Mouse (Mus musculus) spleen, postnatal 4 days (tissue): Measurements from ENCODE around the gene D10Wsu102e.
"Not testable (repeated sequence)": the region's sequence is repeated elsewhere in the genome, so short reads cannot be mapped to it uniquely, and the experiment has no call there.

Source experiments
- DNase-seq, 2 experiments: peaks; one replicate each; pipeline ENCODE4 v3.0.0; 2022; ENCODE audit warnings: low spot score in 2 of 2

Gene D10Wsu102e

GRCm38 (mm10) chr10:83385330-83385910 lies 25.4 kb downstream of the D10Wsu102e start:
- no peak for DNase-seq

GRCm38 (mm10) chr10:83397336-83397735 lies 37.3 kb downstream of the D10Wsu102e start:
- peak in 1 of 2 experiments; percentile 36 for DNase-seq

GRCm38 (mm10) chr10:83400896-83401295 lies 40.9 kb downstream of the D10Wsu102e start:
- peak in 1 of 2 experiments; percentile 17 for DNase-seq

- DNase-seq: peak in 1 of 2 experiments; percentile 51
These were observed 45.0 kb downstream of the D10Wsu102e start for GRCm38 (mm10) chr10:83405031-83405430.

- DNase-seq: peak in 1 of 2 experiments; percentile 55
These were observed 45.7 kb downstream of the D10Wsu102e start for GRCm38 (mm10) chr10:83405711-83406110.

- peak in 1 of 2 experiments; percentile 50 for DNase-seq
These were observed 47.1 kb downstream of the D10Wsu102e start for GRCm38 (mm10) chr10:83407141-83407540.

- DNase-seq: peak in 1 of 2 experiments; percentile 12
These were observed 58.4 kb downstream of the D10Wsu102e start for GRCm38 (mm10) chr10:83418466-83418865.

GRCm38 (mm10) chr10:83448582-83448981 lies 88.6 kb downstream of the D10Wsu102e start:
- DNase-seq: no peak

- DNase-seq: no peak
These were observed 97.5 kb downstream of the D10Wsu102e start for GRCm38 (mm10) chr10:83457531-83457930.

GRCm38 (mm10) chr10:83475226-83475625 lies 115.2 kb downstream of the D10Wsu102e start:
- no peak for DNase-seq

- DNase-seq: no peak
These were observed 117.3 kb downstream of the D10Wsu102e start for GRCm38 (mm10) chr10:83477286-83477685.

- DNase-seq: peak in 1 of 2 experiments; percentile 51
These were observed 130.5 kb downstream of the D10Wsu102e start for GRCm38 (mm10) chr10:83490506-83490905.

- DNase-seq: no peak
These were observed 137.3 kb downstream of the D10Wsu102e start for GRCm38 (mm10) chr10:83497321-83497720.

GRCm38 (mm10) chr10:83508962-83509660 lies 149.1 kb downstream of the D10Wsu102e start:
- DNase-seq: peak; percentile 19 to 61

- no peak for DNase-seq
These were observed 151.3 kb downstream of the D10Wsu102e start for GRCm38 (mm10) chr10:83511304-83511703.

- DNase-seq: no peak
These were observed 153.7 kb downstream of the D10Wsu102e start for GRCm38 (mm10) chr10:83513736-83514135.

GRCm38 (mm10) chr10:83520990-83521389 lies 161.0 kb downstream of the D10Wsu102e start:
- peak in 1 of 2 experiments; percentile 51 for DNase-seq

GRCm38 (mm10) chr10:83524238-83524637 lies 164.2 kb downstream of the D10Wsu102e start:
- DNase-seq: not testable (repeated sequence)

GRCm38 (mm10) chr10:83530384-83530967 lies 170.5 kb downstream of the D10Wsu102e start:
- no peak for DNase-seq

- no peak for DNase-seq
These were observed 173.4 kb downstream of the D10Wsu102e start for GRCm38 (mm10) chr10:83533258-83533909.

- peak; percentile 37 to 75 for DNase-seq
These were observed 173.9 kb downstream of the D10Wsu102e start, which contains the start of gene Aldh1l2 for GRCm38 (mm10) chr10:83533910-83534283. TSS of gene Aldh1l2 (minus strand) at chr10:83534140.

- no peak for DNase-seq
These were observed 176.4 kb downstream of the D10Wsu102e start for GRCm38 (mm10) chr10:83536436-83536835.
